ENCODE assay signal across 18 mouse cellular contexts in the genomic region with DNA sequence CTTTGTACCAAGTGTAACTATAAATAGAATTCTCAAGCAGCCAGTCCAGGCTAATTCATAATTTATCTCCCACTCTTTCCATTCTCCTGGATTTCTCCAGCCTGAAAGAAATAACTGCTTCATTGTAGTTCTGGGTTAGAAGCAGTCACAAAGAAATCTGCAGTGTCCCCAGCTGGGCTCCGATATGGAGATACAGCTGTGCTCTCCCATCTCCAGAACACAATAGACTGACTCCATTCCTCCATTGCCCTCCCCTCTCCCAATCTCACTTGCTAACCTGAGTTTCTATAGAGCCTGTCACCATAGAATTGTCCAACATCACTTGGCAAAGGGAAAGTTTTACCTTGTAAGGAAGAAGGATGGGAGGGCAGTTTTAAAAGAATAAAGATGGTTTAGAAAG.
"Had no signal": no experiment of that assay in that cellular context is flagged by ENCODE, and none has a peak within 500 bp of the region (broad histone marks: within the 10 kb centered on the region; RNA-seq: fewer than 3 reads in every experiment).

No protein-coding gene starts in this region.

- H3K36me3 ChIP-seq: limb, embryonic 12.5 days; limb, embryonic 15.5 days; neural tube, embryonic 13.5 days; stomach, embryonic 15.5 days had no signal

- H3K9ac ChIP-seq: limb, embryonic 12.5 days; limb, embryonic 15.5 days; liver, embryonic 14.5 days; liver, postnatal 0 days; lung, embryonic 14.5 days; neural tube, embryonic 13.5 days; stomach, embryonic 15.5 days had no signal

- H3K27ac ChIP-seq: limb, embryonic 12.5 days; limb, embryonic 15.5 days; liver, embryonic 14.5 days; neural tube, embryonic 13.5 days; stomach, embryonic 15.5 days had no signal

- H3K4me1 ChIP-seq: limb, embryonic 12.5 days; neural tube, embryonic 13.5 days; stomach, embryonic 15.5 days had no signal

- H3K27me3 ChIP-seq: limb, embryonic 12.5 days; limb, embryonic 15.5 days; neural tube, embryonic 13.5 days; stomach, embryonic 15.5 days had no signal

- H3K4me3 ChIP-seq: limb, embryonic 12.5 days; limb, embryonic 15.5 days; myocyte; neural tube, embryonic 13.5 days; stomach, embryonic 15.5 days had no signal

- ATAC-seq: liver, postnatal 0 days; lung, postnatal 0 days had no signal

- H3K4me2 ChIP-seq: limb, embryonic 12.5 days; limb, embryonic 15.5 days; liver, embryonic 11.5 days; lung, embryonic 14.5 days; neural tube, embryonic 13.5 days; stomach, embryonic 15.5 days had no signal

- H3K9me3 ChIP-seq: limb, embryonic 12.5 days; limb, embryonic 15.5 days; neural tube, embryonic 13.5 days; stomach, embryonic 15.5 days had no signal

- DNase-seq: kidney, adult 18-20 months; kidney, adult 9 months; kidney, postnatal 14 days; kidney, postnatal 4 days; left cerebral cortex, postnatal 4 days; liver, postnatal 0 days; lung, embryonic 14.5 days; right cerebral cortex, postnatal 25 days; spleen, adult 18-20 months; thymus, postnatal 25 days had no signal
